Mouse (Mus musculus): Measurements from ENCODE around the gene P3h4. TPM values are rescaled to one million over a fixed set of nuclear protein-coding genes. Genes with fewer than 3 reads are reported as not detected.
"Not testable (repeated sequence)": the region's sequence is repeated elsewhere in the genome, so short reads cannot be mapped to it uniquely, and the experiment has no call there.

P3h4 gene
- polyA plus RNA-seq, 1 experiment from 2014 or later: 20.7 TPM

GRCm38 (mm10) chr11:100362209-100362978 lies 52.2 kb downstream of the P3h4 start:
- peaks cover 2% of the 10 kb centered on the region; the same call in 1 of the 2 replicates for H3K4me1 ChIP-seq (ENCODE audit: control insufficient read depth, insufficient read depth, low read length)
- H3K9me3 ChIP-seq (replicated peaks; ENCODE audit: control insufficient read depth, low read length, poor library complexity, severe bottlenecking): no peaks in the 10 kb centered on the region
- H3K4me2 ChIP-seq (ENCODE audit: low read length): no peak overlapping the region
- H3K9ac ChIP-seq (ENCODE audit: low read depth, low read length): peak overlapping the region; percentile 20; the same call in 1 of the 2 replicates
- no peak overlapping the region for H3K4me3 ChIP-seq (ENCODE audit: low read depth, low read length)
- no peaks in the 10 kb centered on the region for H3K36me3 ChIP-seq (ENCODE audit: control insufficient read depth, insufficient read depth, low read length)
- peak; percentile 46; the same call in 1 of the 2 replicates for ATAC-seq
- 0 out of 2 replicates have a peak, but pooled peaks cover 5% of the 10 kb centered on the region for H3K27me3 ChIP-seq (ENCODE audit: control insufficient read depth, insufficient read depth, low read depth, low read length)
- WGBS: 10% methylated on average over 8 of the region's 8 CpGs
- H3K27ac ChIP-seq (ENCODE audit: low read length): 0 out of 2 replicates have a peak overlapping the region, but pooled peaks have one; percentile 35

GRCm38 (mm10) chr11:100361059-100361458 lies 53.6 kb downstream of the P3h4 start:
- H3K4me1 ChIP-seq (ENCODE audit: control insufficient read depth, insufficient read depth, low read length); ATAC-seq; H3K36me3 ChIP-seq (ENCODE audit: control insufficient read depth, insufficient read depth, low read length); H3K9me3 ChIP-seq (replicated peaks; ENCODE audit: control insufficient read depth, low read length, poor library complexity, severe bottlenecking); H3K9ac ChIP-seq (ENCODE audit: low read depth, low read length); H3K27ac ChIP-seq (ENCODE audit: low read length); H3K4me2 ChIP-seq (ENCODE audit: low read length); H3K4me3 ChIP-seq (ENCODE audit: low read depth, low read length); H3K27me3 ChIP-seq (ENCODE audit: control insufficient read depth, insufficient read depth, low read depth, low read length): not testable (repeated sequence)
- WGBS: no CpG with 5 or more reads among the region's 13 CpGs

DNA sequence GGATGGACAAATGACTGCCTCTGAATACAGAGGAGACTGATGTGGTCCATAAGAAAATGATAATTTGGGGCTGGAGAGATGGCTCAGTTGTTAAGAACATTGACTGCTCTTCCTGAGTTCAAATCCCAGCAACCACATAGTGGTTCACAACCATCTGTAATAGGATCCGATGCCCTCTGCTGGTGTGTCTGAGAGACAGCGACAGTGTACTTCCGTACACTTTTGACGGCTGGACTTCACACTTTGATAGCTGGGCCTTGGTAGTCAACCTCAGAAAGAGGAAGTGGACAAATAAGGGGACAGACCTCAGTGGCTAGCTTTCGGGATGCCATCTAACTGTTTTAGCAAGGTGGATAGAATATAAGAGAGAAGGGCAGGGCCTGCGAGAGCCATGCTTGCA lies 54.5 kb downstream of the P3h4 start:
- Histone ChIP-seq H3K4me3 (ENCODE audit: low read depth, low read length) (no peak overlapping the region), H3K27me3 (ENCODE audit: control insufficient read depth, insufficient read depth, low read depth, low read length) (0 out of 2 replicates have a peak, but pooled peaks cover 5% of the 10 kb centered on the region), H3K4me2 (ENCODE audit: low read length) (no peak overlapping the region), H3K27ac (ENCODE audit: low read length) (no peak overlapping the region), H3K36me3 (ENCODE audit: control insufficient read depth, insufficient read depth, low read length) (no peaks in the 10 kb centered on the region), H3K4me1 (ENCODE audit: control insufficient read depth, insufficient read depth, low read length) (peaks cover 7% of the 10 kb centered on the region; the same call in 1 of the 2 replicates), H3K9me3 (replicated peaks; ENCODE audit: control insufficient read depth, low read length, poor library complexity, severe bottlenecking) (no peaks in the 10 kb centered on the region), H3K9ac (ENCODE audit: low read depth, low read length) (no peak overlapping the region)
- WGBS: 83% methylated on average over 6 of the region's 6 CpGs
- ATAC-seq: no peak

Small RNA genes within 50 kb of the gene (microRNA-seq; reads per million reads assigned to microRNA genes)
- not detected for gene Gm27374

Other genes with a start within 250 kb of the P3h4 start
- not detected in 2 replicates for gene Krt9, start 221.6 kb downstream of the P3h4 start, polyA plus RNA-seq (2015; fragmentation: Nextera tagmentation; extraction: Ambion mirVana)
- gene Krt14, start 207.3 kb downstream of the P3h4 start, polyA plus RNA-seq (2015; fragmentation: Nextera tagmentation; extraction: Ambion mirVana): 0.19 and 0.28 TPM in 2 replicates
- gene Krt16, start 165.9 kb downstream of the P3h4 start, polyA plus RNA-seq (2015; fragmentation: Nextera tagmentation; extraction: Ambion mirVana): not detected in 2 replicates
- 0.50 TPM in 1 of 2 replicates, not detected in the other for gene Krt17, start 153.8 kb downstream of the P3h4 start, polyA plus RNA-seq (2015; fragmentation: Nextera tagmentation; extraction: Ambion mirVana)
- gene Krt42, start 145.0 kb downstream of the P3h4 start, polyA plus RNA-seq (2015; fragmentation: Nextera tagmentation; extraction: Ambion mirVana): 0.20 TPM in 1 of 2 replicates, not detected in the other
- 1,185 and 1,247 TPM in 2 replicates for gene Eif1, start 95.0 kb downstream of the P3h4 start, polyA plus RNA-seq (2015; fragmentation: Nextera tagmentation; extraction: Ambion mirVana)
- gene Gast, start 80.4 kb downstream of the P3h4 start, polyA plus RNA-seq (2015; fragmentation: Nextera tagmentation; extraction: Ambion mirVana): 0.46 and 1.6 TPM in 2 replicates
- gene Hap1, start 58.7 kb downstream of the P3h4 start, polyA plus RNA-seq (2015; fragmentation: Nextera tagmentation; extraction: Ambion mirVana): 417 and 440 TPM in 2 replicates
- 99.7 and 109 TPM in 2 replicates for gene Jup, start 17.1 kb downstream of the P3h4 start, polyA plus RNA-seq (2015; fragmentation: Nextera tagmentation; extraction: Ambion mirVana)
- gene Fkbp10, start 861 bp upstream of the P3h4 start, polyA plus RNA-seq (2015; fragmentation: Nextera tagmentation; extraction: Ambion mirVana): 19.3 and 19.6 TPM in 2 replicates
- 109 and 122 TPM in 2 replicates for gene Nt5c3b, start 27.0 kb upstream of the P3h4 start, polyA plus RNA-seq (2015; fragmentation: Nextera tagmentation; extraction: Ambion mirVana)
- gene Klhl10, start 27.1 kb upstream of the P3h4 start, polyA plus RNA-seq (2015; fragmentation: Nextera tagmentation; extraction: Ambion mirVana): 0.70 and 0.73 TPM in 2 replicates
- 10.3 and 11.0 TPM in 2 replicates for gene Klhl11, start 57.9 kb upstream of the P3h4 start, polyA plus RNA-seq (2015; fragmentation: Nextera tagmentation; extraction: Ambion mirVana)
- 218 and 229 TPM in 2 replicates for gene Acly, start 113.2 kb upstream of the P3h4 start, polyA plus RNA-seq (2015; fragmentation: Nextera tagmentation; extraction: Ambion mirVana)
- gene Ttc25, start 130.8 kb upstream of the P3h4 start, polyA plus RNA-seq (2015; fragmentation: Nextera tagmentation; extraction: Ambion mirVana): 2.9 and 3.5 TPM in 2 replicates
- 46.5 and 57.8 TPM in 2 replicates for gene Cnp, start 160.1 kb upstream of the P3h4 start, polyA plus RNA-seq (2015; fragmentation: Nextera tagmentation; extraction: Ambion mirVana)
- 97.7 TPM in 2 replicates for gene Nkiras2, start 204.4 kb upstream of the P3h4 start, polyA plus RNA-seq (2015; fragmentation: Nextera tagmentation; extraction: Ambion mirVana)
- gene Dnajc7, start 205.3 kb upstream of the P3h4 start, polyA plus RNA-seq (2015; fragmentation: Nextera tagmentation; extraction: Ambion mirVana): 289 and 327 TPM in 2 replicates

All from midbrain, embryonic 16.5 days (tissue).